Mouse (Mus musculus): Measurements from ENCODE around the gene 4930519P11Rik. TPM values are rescaled to one million over a fixed set of nuclear protein-coding genes. Genes with fewer than 3 reads are reported as not detected.

Gene 4930519P11Rik
- polyA plus RNA-seq, 1 experiment from 2014 or later, result not detected

GRCm38 (mm10) chr2:154571266-154571665 is 42.0 kb downstream of the 4930519P11Rik start:
- ATAC-seq (replicated peaks; ENCODE audit: low FRiP score) (no peak), DNase-seq (ENCODE audit: low spot score) (no peak)
- H3K27ac ChIP-seq (ENCODE audit: low read depth, low read length), result no peak overlapping the region
- H3K4me2 ChIP-seq, result no peak overlapping the region; the same call in 1 of the 2 replicates
- WGBS, result 70% methylated on average over 4 of the region's 4 CpGs
- no peaks in the 10 kb centered on the region for H3K27me3 ChIP-seq (replicated peaks; ENCODE audit: control insufficient read depth, insufficient read depth, low read length)
- no peaks in the 10 kb centered on the region for H3K9me3 ChIP-seq (ENCODE audit: control insufficient read depth, low read length)
- no peak overlapping the region for H3K4me3 ChIP-seq (ENCODE audit: low read depth, low read length)
- peaks cover 31% of the 10 kb centered on the region for H3K4me1 ChIP-seq (replicated peaks; ENCODE audit: control insufficient read depth, insufficient read depth, low read length)
- H3K36me3 ChIP-seq (ENCODE audit: control insufficient read depth, insufficient read depth, low read length), result no peaks in the 10 kb centered on the region
- H3K9ac ChIP-seq (ENCODE audit: low read depth, low read length), result no peak overlapping the region

GRCm38 (mm10) chr2:154570666-154571065 is 42.6 kb downstream of the 4930519P11Rik start:
- peak overlapping the region; percentile 57; the same call in 1 of the 2 replicates for H3K27ac ChIP-seq (ENCODE audit: low read depth, low read length)
- peaks cover 35% of the 10 kb centered on the region for H3K4me1 ChIP-seq (replicated peaks; ENCODE audit: control insufficient read depth, insufficient read depth, low read length)
- DNase-seq (ENCODE audit: low spot score) (no peak), ATAC-seq (replicated peaks; ENCODE audit: low FRiP score) (no peak)
- peak overlapping the region; percentile 86 for H3K4me2 ChIP-seq
- H3K9me3 ChIP-seq (ENCODE audit: control insufficient read depth, low read length), result no peaks in the 10 kb centered on the region
- H3K27me3 ChIP-seq (replicated peaks; ENCODE audit: control insufficient read depth, insufficient read depth, low read length), result no peaks in the 10 kb centered on the region
- H3K4me3 ChIP-seq (ENCODE audit: low read depth, low read length), result peak overlapping the region; percentile 88; the same call in 1 of the 2 replicates
- no peaks in the 10 kb centered on the region for H3K36me3 ChIP-seq (ENCODE audit: control insufficient read depth, insufficient read depth, low read length)
- WGBS, result 53% methylated on average over 4 of the region's 4 CpGs
- H3K9ac ChIP-seq (ENCODE audit: low read depth, low read length), result peak overlapping the region; percentile 69; the same call in 1 of the 2 replicates

- Histone ChIP-seq H3K36me3 (ENCODE audit: control insufficient read depth, insufficient read depth, low read length) (0 out of 2 replicates have a peak, but pooled peaks cover 2% of the 10 kb centered on the region), H3K4me3 (ENCODE audit: low read depth, low read length) (peak within 1 kb of the TSS; percentile 88), H3K27ac (ENCODE audit: low read depth, low read length) (peak within 1 kb of the TSS; percentile 95), H3K27me3 (replicated peaks; ENCODE audit: control insufficient read depth, insufficient read depth, low read length) (no peaks in the 10 kb centered on the region), H3K4me1 (replicated peaks; ENCODE audit: control insufficient read depth, insufficient read depth, low read length) (peaks cover 38% of the 10 kb centered on the region), H3K9me3 (ENCODE audit: control insufficient read depth, low read length) (no peaks in the 10 kb centered on the region), H3K4me2 (peak within 1 kb of the TSS; percentile 86), H3K9ac (ENCODE audit: low read depth, low read length) (peak within 1 kb of the TSS; percentile 91)
- peak; percentile 95 for ATAC-seq (replicated peaks; ENCODE audit: low FRiP score)
- WGBS, result under 1% methylated on average over 43 of the region's 44 CpGs
- DNase-seq (ENCODE audit: low spot score), result peak; percentile 99
Measured at GRCm38 (mm10) chr2:154569836-154570286, 43.4 kb downstream of the 4930519P11Rik start, which contains the start of gene E2f1. TSS of gene E2f1 (minus strand) at chr2:154569892.

- Histone ChIP-seq H3K27ac (ENCODE audit: low read depth, low read length) (peak overlapping the region; percentile 95), H3K4me1 (replicated peaks; ENCODE audit: control insufficient read depth, insufficient read depth, low read length) (peaks cover 38% of the 10 kb centered on the region), H3K9me3 (ENCODE audit: control insufficient read depth, low read length) (no peaks in the 10 kb centered on the region), H3K4me2 (peak overlapping the region; percentile 86), H3K27me3 (replicated peaks; ENCODE audit: control insufficient read depth, insufficient read depth, low read length) (no peaks in the 10 kb centered on the region), H3K4me3 (ENCODE audit: low read depth, low read length) (peak overlapping the region; percentile 88), H3K36me3 (ENCODE audit: control insufficient read depth, insufficient read depth, low read length) (peaks cover 5% of the 10 kb centered on the region; the same call in 1 of the 2 replicates), H3K9ac (ENCODE audit: low read depth, low read length) (peak overlapping the region; percentile 91)
- WGBS, result under 1% methylated on average over 64 of the region's 70 CpGs
- DNase-seq (ENCODE audit: low spot score) (peak; percentile 85), ATAC-seq (replicated peaks; ENCODE audit: low FRiP score) (peak; percentile 85)
Measured at GRCm38 (mm10) chr2:154569071-154569748, 44.0 kb downstream of the 4930519P11Rik start.

GRCm38 (mm10) chr2:154568329-154569070 is 44.7 kb downstream of the 4930519P11Rik start:
- peaks cover 38% of the 10 kb centered on the region for H3K4me1 ChIP-seq (replicated peaks; ENCODE audit: control insufficient read depth, insufficient read depth, low read length)
- peak overlapping the region; percentile 88 for H3K4me3 ChIP-seq (ENCODE audit: low read depth, low read length)
- peak; percentile 30 for ATAC-seq (replicated peaks; ENCODE audit: low FRiP score)
- H3K27me3 ChIP-seq (replicated peaks; ENCODE audit: control insufficient read depth, insufficient read depth, low read length), result no peaks in the 10 kb centered on the region
- peak overlapping the region; percentile 86 for H3K4me2 ChIP-seq
- H3K9me3 ChIP-seq (ENCODE audit: control insufficient read depth, low read length), result no peaks in the 10 kb centered on the region
- H3K9ac ChIP-seq (ENCODE audit: low read depth, low read length), result peak overlapping the region; percentile 91
- H3K27ac ChIP-seq (ENCODE audit: low read depth, low read length), result peak overlapping the region; percentile 95
- DNase-seq (ENCODE audit: low spot score), result peak; percentile 58
- H3K36me3 ChIP-seq (ENCODE audit: control insufficient read depth, insufficient read depth, low read length), result peaks cover 7% of the 10 kb centered on the region; the same call in 1 of the 2 replicates
- 20% methylated on average over 10 of the region's 10 CpGs for WGBS

- DNase-seq (ENCODE audit: low spot score), result no peak
- 68% methylated on average over 2 of the region's 2 CpGs for WGBS
Measured at GRCm38 (mm10) chr2:154567766-154568165, 45.5 kb downstream of the 4930519P11Rik start.

GRCm38 (mm10) chr2:154566641-154567040 is 46.6 kb downstream of the 4930519P11Rik start:
- Histone ChIP-seq H3K36me3 (ENCODE audit: control insufficient read depth, insufficient read depth, low read length) (peaks cover 16% of the 10 kb centered on the region; the same call in 1 of the 2 replicates), H3K9ac (ENCODE audit: low read depth, low read length) (no peak overlapping the region), H3K9me3 (ENCODE audit: control insufficient read depth, low read length) (no peaks in the 10 kb centered on the region), H3K27me3 (replicated peaks; ENCODE audit: control insufficient read depth, insufficient read depth, low read length) (no peaks in the 10 kb centered on the region), H3K4me2 (no peak overlapping the region), H3K27ac (ENCODE audit: low read depth, low read length) (no peak overlapping the region), H3K4me1 (replicated peaks; ENCODE audit: control insufficient read depth, insufficient read depth, low read length) (peaks cover 38% of the 10 kb centered on the region), H3K4me3 (ENCODE audit: low read depth, low read length) (no peak overlapping the region)
- 69% methylated on average over 8 of the region's 8 CpGs for WGBS
- DNase-seq (ENCODE audit: low spot score) (no peak), ATAC-seq (replicated peaks; ENCODE audit: low FRiP score) (no peak)

More at GRCm38 (mm10) chr2:154567766-154568165, 45.5 kb downstream of the 4930519P11Rik start:
- peak overlapping the region; percentile 88 for H3K4me3 ChIP-seq (ENCODE audit: low read depth, low read length)
- peaks cover 38% of the 10 kb centered on the region for H3K4me1 ChIP-seq (replicated peaks; ENCODE audit: control insufficient read depth, insufficient read depth, low read length)
- ATAC-seq (replicated peaks; ENCODE audit: low FRiP score), result no peak
- peak overlapping the region; percentile 86 for H3K4me2 ChIP-seq
- H3K27ac ChIP-seq (ENCODE audit: low read depth, low read length), result peak overlapping the region; percentile 61; the same call in 1 of the 2 replicates
- H3K36me3 ChIP-seq (ENCODE audit: control insufficient read depth, insufficient read depth, low read length), result peaks cover 11% of the 10 kb centered on the region; the same call in 1 of the 2 replicates
- H3K9me3 ChIP-seq (ENCODE audit: control insufficient read depth, low read length), result no peaks in the 10 kb centered on the region
- no peaks in the 10 kb centered on the region for H3K27me3 ChIP-seq (replicated peaks; ENCODE audit: control insufficient read depth, insufficient read depth, low read length)
- peak overlapping the region; percentile 91 for H3K9ac ChIP-seq (ENCODE audit: low read depth, low read length)

- no peak overlapping the region for H3K27ac ChIP-seq (ENCODE audit: low read depth, low read length)
- no peaks in the 10 kb centered on the region for H3K9me3 ChIP-seq (ENCODE audit: control insufficient read depth, low read length)
- peaks cover 29% of the 10 kb centered on the region for H3K4me1 ChIP-seq (replicated peaks; ENCODE audit: control insufficient read depth, insufficient read depth, low read length)
- peaks cover 20% of the 10 kb centered on the region; the same call in 1 of the 2 replicates for H3K36me3 ChIP-seq (ENCODE audit: control insufficient read depth, insufficient read depth, low read length)
- ATAC-seq (replicated peaks; ENCODE audit: low FRiP score) (no peak), DNase-seq (ENCODE audit: low spot score) (no peak)
- H3K4me2 ChIP-seq, result no peak overlapping the region
- no peaks in the 10 kb centered on the region for H3K27me3 ChIP-seq (replicated peaks; ENCODE audit: control insufficient read depth, insufficient read depth, low read length)
- no peak overlapping the region for H3K4me3 ChIP-seq (ENCODE audit: low read depth, low read length)
- H3K9ac ChIP-seq (ENCODE audit: low read depth, low read length), result no peak overlapping the region
- 85% methylated on average over 3 of the region's 3 CpGs for WGBS
Measured at GRCm38 (mm10) chr2:154565562-154565961, 47.7 kb downstream of the 4930519P11Rik start.

Measured in liver, embryonic 11.5 days (tissue).